In genomic region chr17:43016371-43017331, GRCm38 (mm10) we compare ENCODE assay signal across 9 mouse cellular contexts. TPM values are rescaled to one million over a fixed set of nuclear protein-coding genes. Genes with fewer than 3 reads are reported as not detected.
A peak's percentile ranks its signal among the peaks of the same experiment; 100 is the strongest.
DNase-seq lines count a peak whose midpoint lies in the region; ATAC-seq and TF ChIP-seq lines count a peak whose summit lies in the region.
"Had no signal": no experiment of that assay in that cellular context is flagged by ENCODE, and none has a peak within 500 bp of the region (broad histone marks: within the 10 kb centered on the region; RNA-seq: fewer than 3 reads in every experiment).

TSS of gene Tnfrsf21 (plus strand) at chr17:43016555.

- no peaks in the 10 kb centered on the region for H3K4me1 ChIP-seq in embryonic fibroblast, embryonic 13.5 days (ENCODE audit: control insufficient read depth, insufficient read depth, low read length)
- peaks cover 9% of the 10 kb centered on the region; the same call in 1 of the 2 replicates for H3K4me1 ChIP-seq in limb, embryonic 13.5 days
- peaks cover 29% of the 10 kb centered on the region for H3K4me1 ChIP-seq in midbrain, embryonic 15.5 days

- 0 out of 2 replicates have a peak, but pooled peaks cover 2% of the 10 kb centered on the region for H3K36me3 ChIP-seq in limb, embryonic 13.5 days
- no peaks in the 10 kb centered on the region for H3K36me3 ChIP-seq in midbrain, embryonic 15.5 days (replicated peaks)

- peaks cover 8% of the 10 kb centered on the region; the same call in 1 of the 2 replicates for H3K27me3 ChIP-seq in limb, embryonic 13.5 days
- H3K27me3 ChIP-seq in midbrain, embryonic 15.5 days (replicated peaks): no peaks in the 10 kb centered on the region
- H3K27me3 ChIP-seq: CH12.LX had no signal

- peak within 1 kb of the TSS; percentile 82 for H3K9ac ChIP-seq in limb, embryonic 13.5 days
- H3K9ac ChIP-seq in midbrain, embryonic 15.5 days: peak within 1 kb of the TSS; percentile 98

- TF ChIP-seq CTCF in embryonic fibroblast, embryonic 13.5 days (IDR thresholded peaks at IDR 0.05; ENCODE audit: borderline replicate concordance, insufficient read depth, low read length): peak; percentile 82; the same call in 1 of the 2 replicates

- peak within 1 kb of the TSS; percentile 75 for H3K4me3 ChIP-seq in embryonic fibroblast, embryonic 13.5 days (ENCODE audit: insufficient read depth, low read length)
- peak within 1 kb of the TSS; percentile 67 for H3K4me3 ChIP-seq in limb, embryonic 13.5 days
- H3K4me3 ChIP-seq in midbrain, embryonic 15.5 days: peak within 1 kb of the TSS; percentile 85

- peak; percentile 93 for ATAC-seq in limb, embryonic 13.5 days (ENCODE audit: low FRiP score, low read depth)
- peak; percentile 96 for ATAC-seq in midbrain, embryonic 15.5 days (replicated peaks)

- under 1% methylated on average over 75 of the region's 80 CpGs for WGBS in limb, embryonic 13.5 days
- WGBS in midbrain, embryonic 15.5 days: under 1% methylated on average over 78 of the region's 80 CpGs

- DNase-seq in 3134 (ENCODE audit: extremely low read depth, insufficient read length, low spot score): peak; percentile 79
- peak; percentile 97 for DNase-seq in brain, adult 2 months (ENCODE audit: low read depth, low spot score)
- DNase-seq in heart, adult 8-10 months (ENCODE audit: low spot score): peak; percentile 94
- peak; percentile 96 for DNase-seq in kidney, adult 9 months
- DNase-seq in spleen, adult 18-20 months: peak; percentile 77 to 79

- no peaks in the 10 kb centered on the region for H3K9me3 ChIP-seq in limb, embryonic 13.5 days
- H3K9me3 ChIP-seq in midbrain, embryonic 15.5 days: no peaks in the 10 kb centered on the region

- TF ChIP-seq POLR2A in embryonic fibroblast, embryonic 13.5 days (IDR thresholded peaks at IDR 0.05; ENCODE audit: low read depth, low read length): peak; percentile 82

- H3K27ac ChIP-seq in embryonic fibroblast, embryonic 13.5 days (ENCODE audit: insufficient read depth, low read length): no peak within 1 kb of the TSS
- peak within 1 kb of the TSS; percentile 73 for H3K27ac ChIP-seq in limb, embryonic 13.5 days
- H3K27ac ChIP-seq in midbrain, embryonic 15.5 days: peak within 1 kb of the TSS; percentile 95

- peak within 1 kb of the TSS; percentile 94 for H3K4me2 ChIP-seq in limb, embryonic 13.5 days (replicated peaks)
- peak within 1 kb of the TSS; percentile 60 for H3K4me2 ChIP-seq in midbrain, embryonic 15.5 days

RNA-seq across cellular contexts. Expression of gene Tnfrsf21, which starts in this region (rescaled TPM):
- 5.4 and 7.0 TPM in 2 replicates for polyA plus RNA-seq in embryonic fibroblast, embryonic 13.5 days (2011; ENCODE audit: insufficient read length, low read depth, missing spikeins)
- total RNA-seq in heart, adult 8-10 months (2022): 10 to 100 TPM in 2 of 4 experiments, 1 to 10 TPM in 2; 7.1 to 13.9 (median 10.4) TPM
- polyA plus RNA-seq in limb, embryonic 13.5 days (2015; fragmentation: Nextera tagmentation; extraction: Ambion mirVana): 22.5 and 23.6 TPM in 2 replicates
- 67.6 and 68.6 TPM in 2 replicates for polyA plus RNA-seq in midbrain, embryonic 15.5 days (2015; fragmentation: Nextera tagmentation; extraction: Ambion mirVana)
- total RNA-seq: CH12.LX had no signal
